Mouse (Mus musculus): ENCODE results near the gene Traf2.
A peak's percentile ranks its signal among the peaks of the same experiment; 100 is the strongest.

Gene Traf2

GRCm38 (mm10) chr2:25498622-25499478 lies 47.9 kb downstream of the Traf2 start:
- DNase-seq (ENCODE audit: low read depth, low spot score): no peak

GRCm38 (mm10) chr2:25497846-25498575 lies 48.7 kb downstream of the Traf2 start:
- peak; percentile 66 for DNase-seq (ENCODE audit: low read depth, low spot score)

GRCm38 (mm10) chr2:25496462-25496861 lies 50.3 kb downstream of the Traf2 start:
- DNase-seq (ENCODE audit: low read depth, low spot score): peak; percentile 74

- DNase-seq (ENCODE audit: low read depth, low spot score): no peak
Observed at GRCm38 (mm10) chr2:25493476-25493961, 53.2 kb downstream of the Traf2 start, which contains the start of gene Lcn12. Gene Lcn12 (minus strand): TSS chr2:25493911.

- no peak for DNase-seq (ENCODE audit: low read depth, low spot score)
Observed at GRCm38 (mm10) chr2:25492988-25493387, 53.8 kb downstream of the Traf2 start.

- no peak for DNase-seq (ENCODE audit: low read depth, low spot score)
Observed at GRCm38 (mm10) chr2:25488671-25489068, 58.1 kb downstream of the Traf2 start.

- no peak for DNase-seq (ENCODE audit: low read depth, low spot score)
Observed at GRCm38 (mm10) chr2:25487965-25488670, 58.6 kb downstream of the Traf2 start.

- DNase-seq (ENCODE audit: low read depth, low spot score): no peak
Observed at GRCm38 (mm10) chr2:25484901-25485647, 61.7 kb downstream of the Traf2 start.

GRCm38 (mm10) chr2:25482969-25483368 lies 63.8 kb downstream of the Traf2 start:
- peak; percentile 58 for DNase-seq (ENCODE audit: low read depth, low spot score)

GRCm38 (mm10) chr2:25480541-25480940 lies 66.2 kb downstream of the Traf2 start:
- DNase-seq (ENCODE audit: low read depth, low spot score): no peak

GRCm38 (mm10) chr2:25479551-25480311 lies 67.0 kb downstream of the Traf2 start:
- no peak for DNase-seq (ENCODE audit: low read depth, low spot score)

GRCm38 (mm10) chr2:25477967-25478675 lies 68.6 kb downstream of the Traf2 start:
- no peak for DNase-seq (ENCODE audit: low read depth, low spot score)

- DNase-seq (ENCODE audit: low read depth, low spot score): no peak
Observed at GRCm38 (mm10) chr2:25477541-25477940, 69.2 kb downstream of the Traf2 start.

GRCm38 (mm10) chr2:25472550-25472949 lies 74.2 kb downstream of the Traf2 start:
- no peak for DNase-seq (ENCODE audit: low read depth, low spot score)

GRCm38 (mm10) chr2:25469969-25470368 lies 76.8 kb downstream of the Traf2 start, which contains the start of gene Ptgds:
Gene Ptgds (minus strand): TSS chr2:25470046.
- no peak for DNase-seq (ENCODE audit: low read depth, low spot score)

- DNase-seq (ENCODE audit: low read depth, low spot score): no peak
Observed at GRCm38 (mm10) chr2:25468962-25469915, 77.5 kb downstream of the Traf2 start.
